Mouse (Mus musculus): ENCODE measurements around the gene Pcdh20. TPM values are rescaled to one million over a fixed set of nuclear protein-coding genes. Genes with fewer than 3 reads are reported as not detected.

Pcdh20 gene
- polyA plus RNA-seq, 1 experiment from 2014 or later, result 5.1 TPM

DNA sequence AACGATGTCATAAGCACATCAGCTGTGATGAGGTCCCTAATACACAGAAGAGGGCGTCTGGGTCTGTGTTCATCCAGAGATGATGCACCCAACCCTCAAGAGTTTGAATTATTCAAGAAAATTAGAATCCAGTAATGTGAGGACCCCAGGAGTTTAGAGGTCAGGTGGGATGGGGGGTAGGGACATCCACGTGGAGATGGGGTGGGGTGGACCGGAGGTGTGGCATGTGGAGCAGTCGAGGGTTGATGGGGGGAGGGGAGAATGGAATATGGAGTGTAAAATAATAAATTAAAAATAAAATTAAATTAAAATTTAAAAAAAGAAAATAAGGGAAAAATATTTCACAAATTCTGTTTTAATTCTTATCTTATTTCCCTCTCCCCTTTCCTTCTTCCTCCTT is 27.9 kb downstream of the Pcdh20 start:
- Histone ChIP-seq H3K4me1 (ENCODE audit: control insufficient read depth, insufficient read depth, low read length) (no peaks in the 10 kb centered on the region), H3K27ac (ENCODE audit: low read depth, low read length) (no peak overlapping the region), H3K4me3 (ENCODE audit: low read depth, low read length) (no peak overlapping the region), H3K9ac (replicated peaks; ENCODE audit: low read depth, low read length) (no peak overlapping the region), H3K4me2 (ENCODE audit: low read depth, low read length) (no peak overlapping the region), H3K9me3 (ENCODE audit: control insufficient read depth, low read length) (no peaks in the 10 kb centered on the region), H3K27me3 (ENCODE audit: control insufficient read depth, insufficient read depth, low read length) (no peaks in the 10 kb centered on the region), H3K36me3 (ENCODE audit: control insufficient read depth, insufficient read depth, low read length) (no peaks in the 10 kb centered on the region)
- no peak for ATAC-seq (ENCODE audit: low read depth)
- 76% methylated on average over 5 of the region's 5 CpGs for WGBS

DNA sequence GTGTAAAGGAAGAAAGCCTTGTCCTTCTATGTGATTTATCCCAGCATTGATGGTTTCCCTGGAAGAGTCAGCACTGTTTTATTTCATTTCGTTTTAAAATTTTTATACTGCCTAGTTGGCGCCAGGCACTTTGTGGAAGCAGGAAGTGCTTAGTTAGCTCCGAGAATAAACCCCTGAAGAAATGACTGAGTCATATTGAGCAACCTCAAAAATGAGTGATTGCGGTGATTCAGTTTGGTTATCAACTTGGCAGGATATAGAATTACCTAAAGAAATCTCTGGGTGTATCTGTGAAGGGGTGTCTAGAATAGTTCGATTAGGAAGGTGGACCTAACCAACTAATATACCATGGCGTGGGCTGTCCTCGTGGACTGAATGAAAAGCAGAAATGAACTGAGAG is 41.8 kb downstream of the Pcdh20 start:
- H3K4me1 ChIP-seq (ENCODE audit: control insufficient read depth, insufficient read depth, low read length), result no peaks in the 10 kb centered on the region
- H3K27me3 ChIP-seq (ENCODE audit: control insufficient read depth, insufficient read depth, low read length), result no peaks in the 10 kb centered on the region
- H3K9ac ChIP-seq (replicated peaks; ENCODE audit: low read depth, low read length), result no peak overlapping the region
- 91% methylated on average over 7 of the region's 7 CpGs for WGBS
- no peak overlapping the region for H3K4me3 ChIP-seq (ENCODE audit: low read depth, low read length)
- no peak for ATAC-seq (ENCODE audit: low read depth)
- H3K36me3 ChIP-seq (ENCODE audit: control insufficient read depth, insufficient read depth, low read length), result no peaks in the 10 kb centered on the region
- no peaks in the 10 kb centered on the region for H3K9me3 ChIP-seq (ENCODE audit: control insufficient read depth, low read length)
- H3K27ac ChIP-seq (ENCODE audit: low read depth, low read length), result no peak overlapping the region
- no peak overlapping the region for H3K4me2 ChIP-seq (ENCODE audit: low read depth, low read length)

DNA sequence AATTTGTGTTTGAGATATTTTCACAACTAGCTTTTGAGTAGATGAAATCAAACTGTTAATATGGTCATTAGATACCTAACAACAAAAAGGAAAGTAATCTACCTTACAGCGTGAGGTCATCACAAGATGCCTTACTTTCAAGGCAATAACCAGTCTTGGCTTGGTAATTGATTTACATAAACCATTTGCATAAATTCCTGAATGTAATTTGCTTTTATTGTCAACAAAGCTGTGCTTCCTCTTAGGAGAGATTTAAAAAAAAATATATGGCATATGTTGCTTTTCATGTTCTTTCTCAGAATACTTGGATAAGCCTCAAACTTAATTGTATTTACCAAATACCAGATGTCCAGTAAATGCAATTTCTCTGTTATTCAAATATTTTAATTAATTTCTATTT is 43.8 kb downstream of the Pcdh20 start:
- H3K27me3 ChIP-seq (ENCODE audit: control insufficient read depth, insufficient read depth, low read length), result no peaks in the 10 kb centered on the region
- H3K36me3 ChIP-seq (ENCODE audit: control insufficient read depth, insufficient read depth, low read length), result no peaks in the 10 kb centered on the region
- no peak overlapping the region for H3K9ac ChIP-seq (replicated peaks; ENCODE audit: low read depth, low read length)
- no peaks in the 10 kb centered on the region for H3K9me3 ChIP-seq (ENCODE audit: control insufficient read depth, low read length)
- WGBS, result 63% methylated on average over 1 of the region's 1 CpGs
- no peak for ATAC-seq (ENCODE audit: low read depth)
- H3K4me3 ChIP-seq (ENCODE audit: low read depth, low read length), result no peak overlapping the region
- no peaks in the 10 kb centered on the region for H3K4me1 ChIP-seq (ENCODE audit: control insufficient read depth, insufficient read depth, low read length)
- H3K27ac ChIP-seq (ENCODE audit: low read depth, low read length), result no peak overlapping the region
- no peak overlapping the region for H3K4me2 ChIP-seq (ENCODE audit: low read depth, low read length)

Measured in neural tube, embryonic 14.5 days (tissue).